In the genomic region with DNA sequence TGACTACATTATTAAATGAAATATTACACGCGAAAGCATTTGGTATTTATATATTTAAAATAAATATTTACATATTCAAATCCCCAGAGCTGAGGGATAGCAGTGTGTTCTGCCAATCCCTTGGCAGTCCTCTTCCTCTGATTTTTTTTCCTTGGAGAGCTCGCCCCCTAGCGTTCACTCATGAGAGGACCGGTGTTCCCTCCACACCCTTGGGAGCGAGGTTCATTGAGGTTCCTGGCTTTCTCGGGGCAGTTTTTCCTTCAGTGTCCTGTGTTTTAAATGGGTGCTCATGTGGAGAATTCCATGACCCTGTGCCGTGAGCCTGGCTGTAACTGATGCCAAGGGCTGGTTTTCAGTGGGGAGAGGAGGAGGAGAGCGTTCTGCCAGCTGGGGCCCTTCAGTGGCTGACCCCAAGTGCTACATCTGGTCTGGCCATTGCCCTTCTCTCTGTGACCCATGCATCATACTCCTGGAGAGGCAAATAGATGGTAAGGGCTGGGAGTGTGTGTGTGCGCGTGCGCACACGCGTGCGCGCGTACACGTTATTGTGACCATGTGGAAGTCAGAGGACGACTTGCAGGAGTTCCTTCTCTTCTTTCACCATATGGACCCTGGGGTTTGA, we compare ENCODE assay signal across 9 mouse cellular contexts. TPM values are rescaled to one million over a fixed set of nuclear protein-coding genes. Genes with fewer than 3 reads are reported as not detected.
A peak's percentile ranks its signal among the peaks of the same experiment; 100 is the strongest.
DNase-seq lines count a peak whose midpoint lies in the region; ATAC-seq and TF ChIP-seq lines count a peak whose summit lies in the region.
"Had no signal": no experiment of that assay in that cellular context is flagged by ENCODE, and none has a peak within 500 bp of the region (broad histone marks: within the 10 kb centered on the region; RNA-seq: fewer than 3 reads in every experiment).

No protein-coding gene starts in this region.

- H3K4me2 ChIP-seq in forebrain, embryonic 16.5 days (ENCODE audit: low read length) = no peak overlapping the region
- H3K4me2 ChIP-seq in hindbrain, embryonic 14.5 days (replicated peaks) = no peak overlapping the region

- DNase-seq in Patski (ENCODE audit: low read depth, low spot score) = peak; percentile 9
- peak; percentile 63 for DNase-seq in cerebellum, adult 11 months
- DNase-seq in hindbrain, embryonic 14.5 days (ENCODE audit: low spot score) = peak; percentile 82
- DNase-seq in layer of hippocampus, postnatal 36 days = peak; percentile 65 to 76
- DNase-seq in right cerebral cortex, postnatal 25 days = peak; percentile 63
- DNase-seq in urinary bladder, postnatal 36 days (ENCODE audit: low spot score in 2 of 2) = peak; percentile 41 to 72

- in situ Hi-C loops in Patski (cut with MboI; ENCODE audit: low pct_unique_long_range_greater_than_20kb) = loop anchor here (10.0 kb wide), 2 partner anchors 441 to 571 kb away; no protein-coding TSS in a partner anchor

- H3K27ac ChIP-seq in forebrain, embryonic 16.5 days (ENCODE audit: low read length) = no peak overlapping the region
- no peak overlapping the region for H3K27ac ChIP-seq in hindbrain, embryonic 14.5 days

- no peak overlapping the region for H3K9ac ChIP-seq in forebrain, embryonic 16.5 days (replicated peaks; ENCODE audit: low read depth, low read length)
- no peak overlapping the region for H3K9ac ChIP-seq in hindbrain, embryonic 14.5 days

- CTCF ChIA-PET in Patski (lab: Charles Lee) = interaction anchor here (3.1 kb wide), 1 partner anchor 12 kb away, joined by 23 read pairs; no protein-coding TSS in a partner anchor

- TF ChIP-seq CTCF in Patski (IDR thresholded peaks at IDR 0.05) = peak; percentile 89

- peak; percentile 80 for ATAC-seq in Patski
- ATAC-seq in forebrain, embryonic 16.5 days = peak; percentile 91
- no peak for ATAC-seq in hindbrain, embryonic 14.5 days (ENCODE audit: low FRiP score)
- peak; percentile 71 for ATAC-seq in megakaryocyte progenitor cell, adult 5-6 weeks (replicated peaks; ENCODE audit: poor library complexity)

- POLR2A ChIA-PET in Patski (lab: Charles Lee) = no interaction called here

- no peaks in the 10 kb centered on the region for H3K36me3 ChIP-seq in forebrain, embryonic 16.5 days (ENCODE audit: control insufficient read depth, insufficient read depth)
- H3K36me3 ChIP-seq in hindbrain, embryonic 14.5 days (replicated peaks; ENCODE audit: control insufficient read depth, insufficient read depth) = no peaks in the 10 kb centered on the region

- H3K4me1 ChIP-seq in forebrain, embryonic 16.5 days (replicated peaks; ENCODE audit: control insufficient read depth, insufficient read depth, low read length) = no peaks in the 10 kb centered on the region
- no peaks in the 10 kb centered on the region for H3K4me1 ChIP-seq in hindbrain, embryonic 14.5 days (replicated peaks; ENCODE audit: control insufficient read depth, insufficient read depth, low read length)

- no peaks in the 10 kb centered on the region for H3K27me3 ChIP-seq in Patski
- H3K27me3 ChIP-seq in forebrain, embryonic 16.5 days (replicated peaks; ENCODE audit: control insufficient read depth, insufficient read depth, low read length) = no peaks in the 10 kb centered on the region
- H3K27me3 ChIP-seq in hindbrain, embryonic 14.5 days (ENCODE audit: control insufficient read depth, insufficient read depth, low read length) = no peaks in the 10 kb centered on the region

- WGBS in forebrain, embryonic 16.5 days = 46% methylated on average over 19 of the region's 19 CpGs
- WGBS in hindbrain, embryonic 14.5 days = 46% methylated on average over 19 of the region's 19 CpGs

- peaks cover 3% of the 10 kb centered on the region; the same call in 1 of the 2 replicates for H3K9me3 ChIP-seq in forebrain, embryonic 16.5 days (ENCODE audit: control insufficient read depth, low read length)
- H3K9me3 ChIP-seq in hindbrain, embryonic 14.5 days (ENCODE audit: control insufficient read depth, low read length) = no peaks in the 10 kb centered on the region; the same call in 1 of the 2 replicates

- H3K4me3 ChIP-seq in forebrain, embryonic 16.5 days (replicated peaks; ENCODE audit: low read length) = no peak overlapping the region
- H3K4me3 ChIP-seq in hindbrain, embryonic 14.5 days (replicated peaks; ENCODE audit: low read length) = no peak overlapping the region

RNA-seq across cellular contexts. Expression of a gene that starts 7.5 kb away (rescaled TPM):
- 0.47 TPM for polyA plus RNA-seq in Patski (2021)
- 1.6 TPM in 2 replicates for polyA plus RNA-seq in forebrain, embryonic 16.5 days (2015; fragmentation: Nextera tagmentation; extraction: Ambion mirVana)
- polyA plus RNA-seq in hindbrain, embryonic 14.5 days (2014; fragmentation: Nextera tagmentation; extraction: Ambion mirVana) = 0.23 and 0.50 TPM in 2 replicates
- total RNA-seq in layer of hippocampus, postnatal 36 days (2021) = not detected
- total RNA-seq in megakaryocyte progenitor cell, adult 5-6 weeks (2015) = 0.24 TPM in 1 of 2 replicates, not detected in the other
- 0.07 TPM in 1 of 2 replicates, not detected in the other for total RNA-seq in megakaryocyte progenitor cell, adult 5-6 weeks (2017)

RNA-seq across cellular contexts. Expression of a gene that starts 29.2 kb away (rescaled TPM):
- not detected for polyA plus RNA-seq in Patski (2021)
- polyA plus RNA-seq in forebrain, embryonic 16.5 days (2015; fragmentation: Nextera tagmentation; extraction: Ambion mirVana) = 94.2 and 109 TPM in 2 replicates
- polyA plus RNA-seq in hindbrain, embryonic 14.5 days (2014; fragmentation: Nextera tagmentation; extraction: Ambion mirVana) = 53.9 and 60.9 TPM in 2 replicates
- 1 to 10 TPM; 6.6 TPM for total RNA-seq in layer of hippocampus, postnatal 36 days (2021)
- not detected in 2 replicates for total RNA-seq in megakaryocyte progenitor cell, adult 5-6 weeks (2015)
- total RNA-seq in megakaryocyte progenitor cell, adult 5-6 weeks (2017) = not detected in 2 replicates

RNA-seq across cellular contexts. Expression of a gene that starts 34.2 kb away (rescaled TPM):
- not detected for polyA plus RNA-seq in Patski (2021)
- 0.30 and 0.35 TPM in 2 replicates for polyA plus RNA-seq in forebrain, embryonic 16.5 days (2015; fragmentation: Nextera tagmentation; extraction: Ambion mirVana)
- polyA plus RNA-seq in hindbrain, embryonic 14.5 days (2014; fragmentation: Nextera tagmentation; extraction: Ambion mirVana) = 0.40 and 0.59 TPM in 2 replicates
- under 1 TPM; 0.10 to 0.25 TPM for total RNA-seq in layer of hippocampus, postnatal 36 days (2021)
- 0.22 and 1.1 TPM in 2 replicates for total RNA-seq in megakaryocyte progenitor cell, adult 5-6 weeks (2015)
- 0.24 and 0.71 TPM in 2 replicates for total RNA-seq in megakaryocyte progenitor cell, adult 5-6 weeks (2017)
- polyA plus RNA-seq: large intestine, adult 2 months had no signal

RNA-seq across cellular contexts. Expression of a gene that starts 57.1 kb away (rescaled TPM):
- polyA plus RNA-seq in Patski (2021) = 0.08 TPM
- 30.9 and 31.8 TPM in 2 replicates for polyA plus RNA-seq in forebrain, embryonic 16.5 days (2015; fragmentation: Nextera tagmentation; extraction: Ambion mirVana)
- polyA plus RNA-seq in hindbrain, embryonic 14.5 days (2014; fragmentation: Nextera tagmentation; extraction: Ambion mirVana) = 9.6 and 10.8 TPM in 2 replicates
- 1 to 10 TPM; 8.1 to 8.7 TPM for total RNA-seq in layer of hippocampus, postnatal 36 days (2021)
- 5.4 and 7.5 TPM in 2 replicates for total RNA-seq in megakaryocyte progenitor cell, adult 5-6 weeks (2015)
- total RNA-seq in megakaryocyte progenitor cell, adult 5-6 weeks (2017) = 21.9 and 28.6 TPM in 2 replicates

Comparison
In these comparisons a context has a peak if more than half of its experiments do, and no peak if none do; other contexts are left out.
1. DNase-seq: peak in every context shown above with its lines; median percentile 82 in hindbrain, embryonic 14.5 days; 70 in layer of hippocampus, postnatal 36 days; 63 in cerebellum, adult 11 months; 63 in right cerebral cortex, postnatal 25 days; 56 in urinary bladder, postnatal 36 days; 9 in Patski.
2. RNA of a gene that starts 29.2 kb away (polyA plus RNA-seq): 94.2 to 109 TPM in forebrain, embryonic 16.5 days and 53.9 to 60.9 TPM in hindbrain, embryonic 14.5 days; not detected in Patski (single experiment); every median in the first group is over 10 times any median in the second.